Mouse (Mus musculus): ENCODE measurements around the gene Senp2. TPM values are rescaled to one million over a fixed set of nuclear protein-coding genes. Genes with fewer than 3 reads are reported as not detected.

Gene Senp2
- polyA plus RNA-seq, 1 experiment from 2014 or later, result 46.0 TPM

GRCm38 (mm10) chr16:22062284-22062683 is 53.0 kb downstream of the Senp2 start:
- H3K27me3 ChIP-seq, result no peaks in the 10 kb centered on the region
- H3K4me1 ChIP-seq, result no peaks in the 10 kb centered on the region
- H3K4me3 ChIP-seq (replicated peaks), result no peak overlapping the region
- H3K4me2 ChIP-seq (replicated peaks), result no peak overlapping the region
- no peak overlapping the region for H3K9ac ChIP-seq
- H3K9me3 ChIP-seq (replicated peaks), result no peaks in the 10 kb centered on the region
- H3K36me3 ChIP-seq, result peaks cover 79% of the 10 kb centered on the region
- no peak overlapping the region for H3K27ac ChIP-seq (replicated peaks)
- ATAC-seq (ENCODE audit: insufficient number of reproducible peaks, low FRiP score, low TSS enrichment, low read depth), result no peak
- WGBS, result 80% methylated on average over 4 of the region's 4 CpGs

DNA sequence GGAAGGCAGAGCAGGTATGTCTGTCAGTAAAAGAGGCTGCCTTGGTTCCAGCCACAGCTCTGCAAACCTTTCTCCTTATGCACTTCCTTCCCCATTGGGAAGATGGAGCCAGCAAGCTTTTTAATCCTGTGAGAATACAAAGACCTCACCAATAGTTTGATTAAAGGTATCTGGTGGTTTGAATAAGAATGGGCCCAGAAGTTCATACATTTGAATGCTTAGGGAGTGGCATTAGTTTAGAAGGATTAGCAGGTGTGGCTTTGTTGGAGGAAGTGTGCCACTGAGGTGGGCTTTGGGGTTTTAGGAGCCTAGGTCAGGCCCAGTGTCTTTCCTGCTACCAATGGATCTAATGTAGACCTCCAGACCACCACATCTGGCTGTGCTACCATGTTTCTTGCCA is 56.3 kb downstream of the Senp2 start:
- Histone ChIP-seq H3K27ac (replicated peaks) (no peak overlapping the region), H3K27me3 (no peaks in the 10 kb centered on the region), H3K36me3 (peaks cover 90% of the 10 kb centered on the region), H3K9me3 (replicated peaks) (no peaks in the 10 kb centered on the region), H3K9ac (no peak overlapping the region), H3K4me3 (replicated peaks) (no peak overlapping the region), H3K4me2 (replicated peaks) (no peak overlapping the region), H3K4me1 (no peaks in the 10 kb centered on the region)
- no peak for ATAC-seq (ENCODE audit: insufficient number of reproducible peaks, low FRiP score, low TSS enrichment, low read depth)

DNA sequence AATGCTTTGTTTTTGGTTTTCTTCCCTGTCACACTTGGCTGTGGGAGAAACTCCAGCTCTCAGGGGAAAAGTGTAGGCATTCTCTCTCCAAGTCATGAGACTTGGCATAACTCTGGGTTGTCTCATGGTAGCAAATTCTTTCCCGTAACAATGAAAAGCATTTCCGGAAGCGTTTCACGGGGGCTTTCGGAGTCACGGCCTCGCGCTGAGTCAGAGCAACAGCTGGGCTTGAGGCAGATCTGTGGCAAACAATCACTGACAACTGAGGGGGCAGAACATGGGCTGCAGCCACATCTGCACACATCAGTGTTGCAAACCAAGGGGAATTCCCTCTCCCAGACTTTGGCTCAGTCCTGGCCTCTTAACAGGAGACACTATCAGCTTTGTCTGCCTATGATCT is 58.1 kb downstream of the Senp2 start:
- Histone ChIP-seq H3K4me2 (replicated peaks) (no peak overlapping the region), H3K27ac (replicated peaks) (no peak overlapping the region), H3K36me3 (peaks cover 83% of the 10 kb centered on the region), H3K9me3 (replicated peaks) (no peaks in the 10 kb centered on the region), H3K9ac (no peak overlapping the region), H3K4me1 (0 out of 2 replicates have a peak, but pooled peaks cover 3% of the 10 kb centered on the region), H3K4me3 (replicated peaks) (no peak overlapping the region), H3K27me3 (no peaks in the 10 kb centered on the region)
- 65% methylated on average over 8 of the region's 8 CpGs for WGBS
- ATAC-seq (ENCODE audit: insufficient number of reproducible peaks, low FRiP score, low TSS enrichment, low read depth), result no peak

DNA sequence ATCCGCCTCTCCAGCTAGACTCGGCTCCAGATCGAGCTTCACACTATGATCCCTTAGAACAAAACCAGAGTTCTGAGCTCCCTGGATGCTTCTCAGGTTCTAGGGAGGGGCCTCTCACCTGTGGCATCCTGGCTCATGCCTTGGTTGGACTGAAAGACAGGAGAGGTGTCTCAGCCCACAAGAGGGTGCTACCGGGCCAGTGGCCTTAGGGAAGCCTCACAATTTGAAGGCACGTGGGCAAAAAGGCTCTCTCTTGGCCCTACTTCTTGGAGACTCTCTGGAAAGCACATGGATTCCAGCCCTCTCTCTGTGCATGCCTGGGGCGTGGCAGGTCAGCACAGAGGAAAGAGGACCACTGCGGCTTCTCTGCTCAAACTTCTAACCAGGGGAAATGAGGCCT is 62.1 kb downstream of the Senp2 start:
- Histone ChIP-seq H3K27ac (replicated peaks) (no peak overlapping the region), H3K27me3 (no peaks in the 10 kb centered on the region), H3K9me3 (replicated peaks) (no peaks in the 10 kb centered on the region), H3K36me3 (peaks cover 78% of the 10 kb centered on the region), H3K4me2 (replicated peaks) (no peak overlapping the region), H3K4me1 (0 out of 2 replicates have a peak, but pooled peaks cover 3% of the 10 kb centered on the region), H3K4me3 (replicated peaks) (no peak overlapping the region), H3K9ac (no peak overlapping the region; the same call in 1 of the 2 replicates)
- 64% methylated on average over 7 of the region's 7 CpGs for WGBS
- ATAC-seq (ENCODE audit: insufficient number of reproducible peaks, low FRiP score, low TSS enrichment, low read depth), result no peak

GRCm38 (mm10) chr16:22075067-22075466 is 65.8 kb downstream of the Senp2 start:
- WGBS, result 75% methylated on average over 6 of the region's 6 CpGs
- H3K9me3 ChIP-seq (replicated peaks), result no peaks in the 10 kb centered on the region

DNA sequence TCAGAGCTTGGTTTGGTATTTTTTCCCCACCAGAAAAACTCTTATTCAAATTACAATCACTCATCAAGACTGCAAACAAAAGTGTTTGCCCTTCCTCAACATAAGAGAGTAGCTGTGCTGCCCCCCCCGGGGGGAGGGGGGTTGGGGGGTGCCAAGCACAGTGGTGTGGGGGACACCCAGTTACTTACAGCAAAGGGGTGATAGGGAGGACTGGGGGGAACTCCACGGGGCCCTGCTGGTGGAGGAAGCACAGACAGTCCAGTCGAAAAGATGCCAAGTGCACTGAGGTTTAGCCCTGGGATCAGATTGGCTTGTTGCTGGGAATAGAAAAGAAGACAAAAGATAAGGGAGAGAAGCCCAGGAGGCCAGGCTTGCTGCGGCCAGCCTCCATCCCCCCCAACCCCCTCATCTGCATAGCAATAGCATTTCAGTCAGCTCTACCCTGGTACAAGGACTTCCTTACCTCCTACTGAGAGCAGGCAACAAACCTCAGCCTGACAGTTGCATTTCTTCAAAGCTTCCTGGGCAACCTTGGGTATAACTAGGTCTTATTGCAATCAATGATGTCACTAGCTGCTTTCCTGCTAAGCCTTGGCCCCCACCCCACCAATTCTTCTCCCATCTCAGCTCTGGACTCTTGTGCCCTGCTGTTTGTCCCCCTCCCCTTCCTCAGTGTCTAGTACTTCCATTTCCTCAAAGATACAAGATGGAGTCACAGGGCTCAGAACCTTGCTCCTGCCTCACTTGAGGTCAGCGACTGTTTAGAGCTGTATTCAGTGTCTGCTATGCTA is 66.7 kb downstream of the Senp2 start:
- no peak overlapping the region for H3K4me2 ChIP-seq (replicated peaks)
- H3K4me3 ChIP-seq (replicated peaks), result no peak overlapping the region
- no peak overlapping the region for H3K27ac ChIP-seq (replicated peaks)
- H3K4me1 ChIP-seq, result 0 out of 2 replicates have a peak, but pooled peaks cover 3% of the 10 kb centered on the region
- WGBS, result 36% methylated on average over 5 of the region's 5 CpGs
- H3K9ac ChIP-seq, result no peak overlapping the region
- peaks cover 83% of the 10 kb centered on the region for H3K36me3 ChIP-seq
- ATAC-seq (ENCODE audit: insufficient number of reproducible peaks, low FRiP score, low TSS enrichment, low read depth), result no peak
- H3K27me3 ChIP-seq, result no peaks in the 10 kb centered on the region
- no peaks in the 10 kb centered on the region for H3K9me3 ChIP-seq (replicated peaks)

More at GRCm38 (mm10) chr16:22075067-22075466, 65.8 kb downstream of the Senp2 start:
- 0 out of 2 replicates have a peak, but pooled peaks cover 3% of the 10 kb centered on the region for H3K4me1 ChIP-seq
- no peak overlapping the region for H3K4me2 ChIP-seq (replicated peaks)
- H3K4me3 ChIP-seq (replicated peaks), result no peak overlapping the region
- peaks cover 83% of the 10 kb centered on the region for H3K36me3 ChIP-seq
- no peak for ATAC-seq (ENCODE audit: insufficient number of reproducible peaks, low FRiP score, low TSS enrichment, low read depth)
- no peak overlapping the region for H3K9ac ChIP-seq
- no peak overlapping the region for H3K27ac ChIP-seq (replicated peaks)
- no peaks in the 10 kb centered on the region for H3K27me3 ChIP-seq

GRCm38 (mm10) chr16:22076620-22076941 is 67.3 kb downstream of the Senp2 start:
- peaks cover 85% of the 10 kb centered on the region for H3K36me3 ChIP-seq
- no peak overlapping the region for H3K9ac ChIP-seq
- no peak overlapping the region for H3K4me3 ChIP-seq (replicated peaks)
- H3K4me2 ChIP-seq (replicated peaks), result no peak overlapping the region
- 48% methylated on average over 4 of the region's 4 CpGs for WGBS
- no peak; the same call in 1 of the 2 replicates for ATAC-seq (ENCODE audit: insufficient number of reproducible peaks, low FRiP score, low TSS enrichment, low read depth)
- H3K9me3 ChIP-seq (replicated peaks), result no peaks in the 10 kb centered on the region
- no peak overlapping the region for H3K27ac ChIP-seq (replicated peaks)
- no peaks in the 10 kb centered on the region for H3K27me3 ChIP-seq
- H3K4me1 ChIP-seq, result 0 out of 2 replicates have a peak, but pooled peaks cover under 1% of the 10 kb centered on the region

- 89% methylated on average over 12 of the region's 12 CpGs for WGBS
- no peak overlapping the region for H3K4me2 ChIP-seq (replicated peaks)
- H3K27ac ChIP-seq (replicated peaks), result no peak overlapping the region
- H3K36me3 ChIP-seq, result peaks cover 71% of the 10 kb centered on the region
- no peaks in the 10 kb centered on the region for H3K27me3 ChIP-seq
- no peak for ATAC-seq (ENCODE audit: insufficient number of reproducible peaks, low FRiP score, low TSS enrichment, low read depth)
- no peaks in the 10 kb centered on the region for H3K4me1 ChIP-seq
- H3K9me3 ChIP-seq (replicated peaks), result no peaks in the 10 kb centered on the region
- H3K4me3 ChIP-seq (replicated peaks), result no peak overlapping the region
- H3K9ac ChIP-seq, result no peak overlapping the region
Observed at GRCm38 (mm10) chr16:22080125-22080710, 70.9 kb downstream of the Senp2 start.

- H3K9me3 ChIP-seq (replicated peaks), result no peaks in the 10 kb centered on the region
- ATAC-seq (ENCODE audit: insufficient number of reproducible peaks, low FRiP score, low TSS enrichment, low read depth), result no peak
- no peak overlapping the region for H3K4me3 ChIP-seq (replicated peaks)
- H3K4me1 ChIP-seq, result no peaks in the 10 kb centered on the region
- peaks cover 45% of the 10 kb centered on the region for H3K36me3 ChIP-seq
- H3K9ac ChIP-seq, result no peak overlapping the region
- WGBS, result 89% methylated on average over 4 of the region's 4 CpGs
- H3K4me2 ChIP-seq (replicated peaks), result no peak overlapping the region
- H3K27ac ChIP-seq (replicated peaks), result no peak overlapping the region
- H3K27me3 ChIP-seq, result no peaks in the 10 kb centered on the region
Observed at GRCm38 (mm10) chr16:22085411-22085810, 76.1 kb downstream of the Senp2 start.

DNA sequence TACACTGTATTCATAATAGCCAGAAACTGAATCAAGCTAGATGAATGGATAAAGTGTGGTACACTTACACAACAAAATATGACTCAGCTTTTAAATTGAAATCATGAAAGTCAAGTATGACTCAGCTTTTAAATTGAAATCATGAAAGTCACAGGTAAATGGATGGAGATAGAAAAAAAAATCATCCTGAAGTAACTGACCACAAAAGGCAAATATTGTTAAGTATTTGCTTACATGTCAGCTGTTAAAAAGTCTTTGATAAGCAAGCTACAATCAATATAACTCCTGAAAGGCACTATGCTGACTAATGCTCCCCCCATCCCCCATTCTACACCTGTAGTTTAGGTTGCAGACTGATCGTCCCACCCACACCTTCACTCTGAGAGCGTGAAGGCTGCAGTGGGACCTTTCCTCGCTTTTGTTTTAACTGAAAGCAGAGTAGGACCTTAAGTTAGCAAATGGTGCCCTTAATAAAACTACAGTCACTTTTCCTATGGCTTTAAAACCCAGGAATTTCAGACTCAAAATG is 82.0 kb downstream of the Senp2 start:
- no peaks in the 10 kb centered on the region for H3K27me3 ChIP-seq
- no peak overlapping the region for H3K4me3 ChIP-seq (replicated peaks)
- H3K9ac ChIP-seq, result no peak overlapping the region
- 70% methylated on average over 3 of the region's 3 CpGs for WGBS
- no peaks in the 10 kb centered on the region for H3K4me1 ChIP-seq
- no peak for ATAC-seq (ENCODE audit: insufficient number of reproducible peaks, low FRiP score, low TSS enrichment, low read depth)
- no peak overlapping the region for H3K4me2 ChIP-seq (replicated peaks)
- peaks cover 13% of the 10 kb centered on the region; the same call in 1 of the 2 replicates for H3K36me3 ChIP-seq
- H3K9me3 ChIP-seq (replicated peaks), result no peaks in the 10 kb centered on the region
- H3K27ac ChIP-seq (replicated peaks), result no peak overlapping the region

DNA sequence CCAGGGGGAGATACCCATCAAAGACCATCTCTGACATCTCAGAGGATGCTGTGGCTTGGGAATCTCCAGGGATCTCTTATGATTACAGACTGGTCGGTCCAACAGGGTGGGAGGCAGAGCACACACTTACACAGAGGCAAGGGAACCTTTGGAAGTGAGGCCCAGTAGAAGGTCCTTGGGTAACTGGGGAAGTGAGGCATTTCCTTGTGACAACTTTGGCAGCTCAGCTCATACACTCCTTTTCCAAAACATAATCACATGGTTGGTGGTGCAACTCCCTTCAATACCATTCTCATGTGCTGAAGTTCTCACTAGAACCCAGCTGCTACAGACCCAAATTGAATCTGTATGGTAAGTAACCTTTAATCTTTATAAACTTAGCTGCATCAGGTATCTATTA is 86.5 kb downstream of the Senp2 start:
- Histone ChIP-seq H3K27ac (replicated peaks) (no peak overlapping the region), H3K9me3 (replicated peaks) (no peaks in the 10 kb centered on the region), H3K4me1 (peaks cover 10% of the 10 kb centered on the region), H3K27me3 (no peaks in the 10 kb centered on the region), H3K4me2 (replicated peaks) (no peak overlapping the region), H3K9ac (no peak overlapping the region), H3K4me3 (replicated peaks) (no peak overlapping the region), H3K36me3 (0 out of 2 replicates have a peak, but pooled peaks cover 8% of the 10 kb centered on the region)
- ATAC-seq (ENCODE audit: insufficient number of reproducible peaks, low FRiP score, low TSS enrichment, low read depth), result no peak
- WGBS, result 90% methylated on average over 1 of the region's 1 CpGs

Measured in embryonic facial prominence, embryonic 15.5 days (tissue).